Mouse (Mus musculus): Measurements from ENCODE around the gene Dnajc27. TPM values are rescaled to one million over a fixed set of nuclear protein-coding genes. Genes with fewer than 3 reads are reported as not detected.

The Dnajc27 gene
- total and polyA plus RNA-seq, 3 experiments: 7.9 to 10.1 (median 9.8) TPM

GRCm38 (mm10) chr12:4045992-4046391, 36.4 kb upstream of the Dnajc27 start:
- TF ChIP-seq JUN (IDR thresholded peaks at IDR 0.05; ENCODE audit: insufficient read depth, low read depth, low read length) (no peak), MAFK (IDR thresholded peaks at IDR 0.05; ENCODE audit: insufficient replicate concordance, low read length) (no peak), RAD21 (IDR thresholded peaks at IDR 0.05; ENCODE audit: low read depth, low read length) (no peak), IRF4 (IDR thresholded peaks at IDR 0.05; ENCODE audit: low read depth, low read length) (no peak), MYC (IDR thresholded peaks at IDR 0.05; ENCODE audit: low read depth, low read length) (no peak), CTCF (conservative IDR thresholded peaks at IDR 0.05 in 1 of 2, IDR thresholded peaks at IDR 0.05 in 1 of 2; ENCODE audit: low read depth in 2 of 2, low read length in 2 of 2) (no peak), ZNF384 (IDR thresholded peaks at IDR 0.05; ENCODE audit: low read depth, low read length) (no peak), MAX (IDR thresholded peaks at IDR 0.05; ENCODE audit: low read length) (no peak), KAT2A (IDR thresholded peaks at IDR 0.05; ENCODE audit: insufficient replicate concordance, low read length) (no peak), ETS1 (conservative IDR thresholded peaks at IDR 0.05; ENCODE audit: low read depth, low read length) (no peak), NELFE (IDR thresholded peaks at IDR 0.05; ENCODE audit: low read depth, low read length) (no peak), PAX5 (IDR thresholded peaks at IDR 0.05; ENCODE audit: low read length) (no peak), SMC3 (IDR thresholded peaks at IDR 0.05; ENCODE audit: low read depth, low read length) (no peak), NRF1 (IDR thresholded peaks at IDR 0.05; ENCODE audit: low read depth, low read length) (no peak), TCF12 (IDR thresholded peaks at IDR 0.05; ENCODE audit: low read depth, low read length) (no peak), GABPA (IDR thresholded peaks at IDR 0.05; ENCODE audit: insufficient replicate concordance, low read depth, low read length) (no peak), ELF1 (IDR thresholded peaks at IDR 0.05; ENCODE audit: low read depth, low read length) (no peak), POLR2A (IDR thresholded peaks at IDR 0.05; ENCODE audit: low read depth, low read length) (no peak), BHLHE40 (IDR thresholded peaks at IDR 0.05; ENCODE audit: low read depth, low read length) (no peak)
- H3K4me1 ChIP-seq (ENCODE audit: control insufficient read depth in 1 of 2, insufficient read depth in 2 of 2): peaks cover 0 to 8% of the 10 kb centered on the region in 2 experiments; a peak in 1 of 4 replicates
- no peak overlapping the region for H3K4me3 ChIP-seq (replicated peaks in 1 of 3; ENCODE audit: low read depth in 2 of 3, low read length in 2 of 3, poor library complexity in 1 of 3)
- H3K27ac ChIP-seq (ENCODE audit: insufficient read depth, low read depth): no peak overlapping the region
- no peak for DNase-seq (ENCODE audit: extremely low read depth)
- H3K4me2 ChIP-seq (ENCODE audit: insufficient read depth, low read depth, poor library complexity, severe bottlenecking): no peak overlapping the region
- H3K79me2 ChIP-seq (replicated peaks; ENCODE audit: control insufficient read depth, extremely low read depth, insufficient read depth, poor library complexity, severe bottlenecking): no peaks in the 10 kb centered on the region
- no peaks in the 10 kb centered on the region for H3K27me3 ChIP-seq (replicated peaks)
- H3K9ac ChIP-seq (ENCODE audit: insufficient read depth, low read depth): no peak overlapping the region
- H3K36me3 ChIP-seq (replicated peaks in 1 of 2; ENCODE audit: control insufficient read depth in 1 of 2, insufficient read depth in 1 of 2, low read length in 1 of 2): no peaks in the 10 kb centered on the region
- no peaks in the 10 kb centered on the region for H3K9me3 ChIP-seq (replicated peaks; ENCODE audit: low read length)
- dilution Hi-C loops (cut with MboI; ENCODE audit: extremely low pct_ligation_motif_present, extremely low pct_unique_long_range_greater_than_20kb, low sequenced_read_pairs): no loop called here
- in situ Hi-C loops (cut with MboI; ENCODE audit: low pct_ligation_motif_present, low pct_unique_long_range_greater_than_20kb, low sequenced_read_pairs): no loop called here

- Histone ChIP-seq H3K36me3 (replicated peaks in 1 of 2; ENCODE audit: control insufficient read depth in 1 of 2, insufficient read depth in 1 of 2, low read length in 1 of 2) (no peaks in the 10 kb centered on the region), H3K79me2 (replicated peaks; ENCODE audit: control insufficient read depth, extremely low read depth, insufficient read depth, poor library complexity, severe bottlenecking) (no peaks in the 10 kb centered on the region), H3K27me3 (replicated peaks) (no peaks in the 10 kb centered on the region), H3K4me2 (ENCODE audit: insufficient read depth, low read depth, poor library complexity, severe bottlenecking) (no peak overlapping the region), H3K9me3 (replicated peaks; ENCODE audit: low read length) (no peaks in the 10 kb centered on the region), H3K9ac (ENCODE audit: insufficient read depth, low read depth) (no peak overlapping the region), H3K4me1 (ENCODE audit: control insufficient read depth in 1 of 2, insufficient read depth in 2 of 2) (peaks cover 0 to 7% of the 10 kb centered on the region in 2 experiments; a peak in 1 of 4 replicates), H3K27ac (ENCODE audit: insufficient read depth, low read depth) (no peak overlapping the region), H3K4me3 (replicated peaks in 1 of 3; ENCODE audit: low read depth in 2 of 3, low read length in 2 of 3, poor library complexity in 1 of 3) (no peak overlapping the region)
- in situ Hi-C loops (cut with MboI; ENCODE audit: low pct_ligation_motif_present, low pct_unique_long_range_greater_than_20kb, low sequenced_read_pairs): no loop called here
- no peak for DNase-seq (ENCODE audit: extremely low read depth)
- TF ChIP-seq MYC (IDR thresholded peaks at IDR 0.05; ENCODE audit: low read depth, low read length) (no peak), E2F4 (IDR thresholded peaks at IDR 0.05; ENCODE audit: insufficient replicate concordance, low read depth, low read length) (no peak), SIN3A (IDR thresholded peaks at IDR 0.05; ENCODE audit: low read length) (no peak), HCFC1 (IDR thresholded peaks at IDR 0.05; ENCODE audit: low read depth, low read length) (no peak), POLR2A (IDR thresholded peaks at IDR 0.05; ENCODE audit: low read depth, low read length) (no peak), POLR2AphosphoS2 (IDR thresholded peaks at IDR 0.05; ENCODE audit: low read depth, low read length) (no peak), NRF1 (IDR thresholded peaks at IDR 0.05; ENCODE audit: low read depth, low read length) (no peak), USF2 (conservative IDR thresholded peaks at IDR 0.05; ENCODE audit: low read depth, low read length) (no peak), MEF2A (IDR thresholded peaks at IDR 0.05; ENCODE audit: borderline replicate concordance, low read depth, low read length) (no peak), MAFK (IDR thresholded peaks at IDR 0.05; ENCODE audit: insufficient replicate concordance, low read length) (no peak)
- dilution Hi-C loops (cut with MboI; ENCODE audit: extremely low pct_ligation_motif_present, extremely low pct_unique_long_range_greater_than_20kb, low sequenced_read_pairs): no loop called here
These were observed 34.4 kb upstream of the Dnajc27 start for GRCm38 (mm10) chr12:4048031-4048430.
